Mouse (Mus musculus) heart, embryonic 14.5 days (tissue): ENCODE data around the gene Tns1. TPM values are rescaled to one million over a fixed set of nuclear protein-coding genes. Genes with fewer than 3 reads are reported as not detected.

ENCODE experiments used
- ATAC-seq: fragments of 200-750 bp; cut with Nextera tagmentation; 2 replicates; pipeline ENCODE4 v1.8.0; 2017; ENCODE audit warnings: low read depth, moderate TSS enrichment; ENCODE audit not compliant: insufficient number of reproducible peaks, insufficient read depth, low FRiP score
- H3K27ac ChIP-seq, 2 experiments: fragments of 200-500 bp in 1 of 2; fragments of 300-500 bp in 1 of 2; sonication (generic) in 1 of 2; replicated peaks in 1 of 2; 2 replicates each; pipeline ENCODE4 v1.5.1; 2012 to 2014; ENCODE audit warnings: low read depth in 2 of 2, low read length in 2 of 2, control low read depth in 1 of 2, mild to moderate bottlenecking in 1 of 2, mixed read lengths in 1 of 2; ENCODE audit not compliant: control insufficient read depth in 1 of 2, insufficient read depth in 1 of 2
- H3K27me3 ChIP-seq: fragments of 300-500 bp; sonication (generic); 2 replicates; pipeline ENCODE4 v1.6.1; 2014; ENCODE audit warnings: mild to moderate bottlenecking, low read length, control low read depth; ENCODE audit not compliant: control insufficient read depth, insufficient read depth
- H3K36me3 ChIP-seq: fragments of 300-500 bp; sonication (generic); 2 replicates; pipeline ENCODE4 v1.6.1; 2014; ENCODE audit warnings: mild to moderate bottlenecking, control low read depth, low read length, mixed read lengths; ENCODE audit not compliant: control insufficient read depth, insufficient read depth
- H3K4me1 ChIP-seq, 2 experiments: fragments of 200-500 bp in 1 of 2; fragments of 300-500 bp in 1 of 2; sonication (generic) in 1 of 2; 2 replicates each; pipeline ENCODE4 v1.6.1; 2012 to 2014; ENCODE audit warnings: low read length in 2 of 2, control low read depth in 1 of 2, mixed read lengths in 1 of 2; ENCODE audit not compliant: control insufficient read depth in 2 of 2, insufficient read depth in 2 of 2
- H3K4me2 ChIP-seq: fragments of 300-500 bp; sonication (generic); 2 replicates; pipeline ENCODE4 v1.6.1; 2014; ENCODE audit warnings: mild to moderate bottlenecking, low read length
- H3K4me3 ChIP-seq, 2 experiments: fragments of 200-500 bp in 1 of 2; fragments of 300-500 bp in 1 of 2; sonication (generic) in 1 of 2; 2 replicates each; pipeline ENCODE4 v1.5.1; 2012 to 2014; ENCODE audit warnings: low read length in 2 of 2, mild to moderate bottlenecking in 2 of 2, control low read depth in 1 of 2, low read depth in 1 of 2, moderate library complexity in 1 of 2; ENCODE audit not compliant: control insufficient read depth in 1 of 2, insufficient read depth in 1 of 2
- H3K9ac ChIP-seq: fragments of 300-500 bp; sonication (generic); 2 replicates; pipeline ENCODE4 v1.6.1; 2014; ENCODE audit warnings: mild to moderate bottlenecking, low read length
- H3K9me3 ChIP-seq: fragments of 300-500 bp; sonication (generic); 2 replicates; pipeline ENCODE4 v1.6.1; 2016; ENCODE audit warnings: low read length, control low read depth; ENCODE audit not compliant: control insufficient read depth
- WGBS: fragments of 180-500 bp; shearing (Covaris S2); extraction: QIAGEN DNeasy Blood & Tissue Kit; methylation state at CpG from one replicate; pipeline ENCODE4 v1.1.7; 2014; 5-methylcytosine and 5-hydroxymethylcytosine counted together
- polyA plus RNA-seq: library from polyadenylated mRNA; unstranded; fragments of >200 nt; fragmentation: Nextera tagmentation; extraction: Ambion mirVana; gene quantifications from 2 replicates; pipeline ENCODE4 v1.2.1, GENCODE M21; 2014

Gene Tns1
- polyA plus RNA-seq, 1 experiment from 2014 or later = 125 TPM

DNA sequence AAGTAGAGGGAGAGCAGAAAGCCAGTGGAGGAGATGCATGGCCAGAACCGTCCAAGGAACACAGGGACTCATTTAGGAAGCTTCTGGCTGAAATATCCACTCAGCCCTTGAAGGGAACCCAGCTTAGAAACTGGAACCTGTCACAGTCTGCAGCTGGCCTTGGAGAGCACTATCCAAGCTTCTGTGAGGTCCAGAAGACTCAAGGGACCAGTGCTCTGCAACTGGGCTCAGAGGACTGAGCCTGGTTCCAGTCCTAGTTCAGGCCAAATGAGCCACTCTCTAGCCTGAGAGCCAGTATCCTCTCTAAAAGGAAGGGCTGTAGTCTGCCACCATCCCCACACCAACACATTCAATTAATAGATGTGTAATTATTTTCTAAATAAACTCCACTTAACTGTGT lies 35.7 kb downstream of the Tns1 start:
- H3K4me1 ChIP-seq = peaks cover 29 to 36% of the 10 kb centered on the region in 2 experiments
- H3K9me3 ChIP-seq = no peaks in the 10 kb centered on the region
- H3K4me2 ChIP-seq = no peak overlapping the region
- no peak overlapping the region for H3K9ac ChIP-seq
- H3K27ac ChIP-seq = no peak overlapping the region
- no peaks in the 10 kb centered on the region for H3K36me3 ChIP-seq
- no peaks in the 10 kb centered on the region for H3K27me3 ChIP-seq
- no peak for ATAC-seq
- no peak overlapping the region for H3K4me3 ChIP-seq
- WGBS = 88% methylated on average over 1 of the region's 1 CpGs

DNA sequence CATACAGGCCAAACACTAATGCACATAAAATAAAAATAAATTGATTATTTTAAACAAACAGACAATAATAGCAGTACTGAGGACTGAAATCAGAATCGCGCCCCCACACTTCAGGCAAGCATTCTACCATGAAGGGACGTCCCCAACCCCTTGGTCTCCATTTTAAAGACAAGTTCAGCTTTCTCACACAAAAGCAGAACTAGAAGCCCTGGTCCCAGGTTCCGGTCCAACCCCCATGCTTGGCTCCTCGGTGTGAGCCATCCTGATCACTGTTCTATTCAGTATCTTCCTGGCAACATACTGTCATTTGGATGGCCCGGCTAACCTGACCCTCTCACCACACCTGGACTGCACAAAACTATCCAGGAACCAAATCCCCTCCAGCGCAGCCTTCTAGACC lies 38.7 kb downstream of the Tns1 start:
- H3K27ac ChIP-seq = no peak overlapping the region
- no peak overlapping the region for H3K4me3 ChIP-seq
- no peak overlapping the region for H3K4me2 ChIP-seq
- ATAC-seq = no peak
- H3K4me1 ChIP-seq = peaks cover 36 to 43% of the 10 kb centered on the region in 2 experiments
- WGBS = 90% methylated on average over 7 of the region's 7 CpGs
- no peaks in the 10 kb centered on the region for H3K36me3 ChIP-seq
- H3K9ac ChIP-seq = no peak overlapping the region; the same call in 1 of the 2 replicates
- no peaks in the 10 kb centered on the region for H3K9me3 ChIP-seq
- no peaks in the 10 kb centered on the region for H3K27me3 ChIP-seq

DNA sequence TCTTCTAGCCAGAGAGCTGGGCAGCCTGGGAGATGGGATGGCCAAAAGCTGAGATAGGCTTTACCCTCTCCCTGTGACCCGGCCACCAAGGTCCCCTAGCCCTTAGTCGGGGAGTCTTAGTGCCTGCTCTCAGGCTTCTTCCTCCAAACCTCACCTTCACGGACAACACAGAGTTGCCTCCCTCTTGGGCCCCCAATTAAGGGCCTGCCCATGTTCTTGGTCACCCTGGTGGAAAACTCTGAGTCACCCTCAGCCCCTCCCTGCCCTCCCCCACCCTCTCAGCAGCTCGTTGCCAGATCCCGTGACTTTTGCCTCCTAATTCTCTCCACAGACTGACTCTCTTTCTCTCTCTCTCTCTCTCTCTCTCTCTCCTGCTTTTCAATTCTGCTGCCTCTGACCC lies 39.5 kb downstream of the Tns1 start:
- no peaks in the 10 kb centered on the region for H3K36me3 ChIP-seq
- H3K9me3 ChIP-seq = no peaks in the 10 kb centered on the region
- WGBS = 46% methylated on average over 5 of the region's 5 CpGs
- H3K4me2 ChIP-seq = no peak overlapping the region
- H3K9ac ChIP-seq = no peak overlapping the region
- H3K27me3 ChIP-seq = no peaks in the 10 kb centered on the region
- H3K4me1 ChIP-seq = peaks cover 33 to 42% of the 10 kb centered on the region in 2 experiments
- no peak for ATAC-seq
- H3K4me3 ChIP-seq = no peak overlapping the region
- peak overlapping the region; percentile 18 to 67; a peak in 1 of 4 replicates for H3K27ac ChIP-seq

DNA sequence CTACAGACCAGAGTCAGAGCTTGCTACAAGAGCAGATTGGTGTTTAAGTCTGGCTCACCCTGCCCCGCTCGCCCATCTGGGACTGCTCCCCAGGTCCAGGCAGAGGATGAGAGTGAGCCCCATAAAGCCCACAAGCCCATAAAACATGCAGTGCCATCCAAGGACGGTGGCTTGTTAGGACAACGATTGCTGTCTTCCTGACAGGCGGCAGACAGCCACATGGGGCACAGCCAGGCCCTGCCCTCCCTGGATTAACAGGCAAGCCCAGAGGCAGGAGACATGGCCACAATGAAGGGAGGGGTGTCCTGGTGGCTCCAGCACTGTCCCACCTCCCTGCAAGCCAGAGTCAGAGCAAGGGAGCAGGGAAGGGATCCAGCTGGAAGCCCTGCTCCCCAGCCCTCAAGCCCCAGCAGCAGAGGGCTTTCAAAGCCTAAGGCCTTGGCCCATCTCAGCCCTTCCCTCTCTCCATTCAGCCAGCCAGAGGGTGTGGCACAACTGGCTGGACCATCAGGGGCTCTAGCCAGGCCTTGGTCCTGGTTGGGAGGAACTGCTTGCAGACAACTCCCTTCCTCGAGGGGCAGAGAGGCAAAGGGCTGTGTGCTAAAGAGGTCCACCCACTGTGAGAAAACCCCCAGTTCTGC lies 40.1 kb downstream of the Tns1 start:
- no peaks in the 10 kb centered on the region for H3K36me3 ChIP-seq
- no peak overlapping the region for H3K4me3 ChIP-seq
- no peaks in the 10 kb centered on the region for H3K9me3 ChIP-seq
- ATAC-seq = no peak
- H3K9ac ChIP-seq = no peak overlapping the region
- H3K4me2 ChIP-seq = no peak overlapping the region
- 64% methylated on average over 6 of the region's 6 CpGs for WGBS
- H3K4me1 ChIP-seq = peaks cover 33 to 42% of the 10 kb centered on the region in 2 experiments
- H3K27me3 ChIP-seq = no peaks in the 10 kb centered on the region
- H3K27ac ChIP-seq = peak overlapping the region; percentile 18 to 67; a peak in 3 of 4 replicates

DNA sequence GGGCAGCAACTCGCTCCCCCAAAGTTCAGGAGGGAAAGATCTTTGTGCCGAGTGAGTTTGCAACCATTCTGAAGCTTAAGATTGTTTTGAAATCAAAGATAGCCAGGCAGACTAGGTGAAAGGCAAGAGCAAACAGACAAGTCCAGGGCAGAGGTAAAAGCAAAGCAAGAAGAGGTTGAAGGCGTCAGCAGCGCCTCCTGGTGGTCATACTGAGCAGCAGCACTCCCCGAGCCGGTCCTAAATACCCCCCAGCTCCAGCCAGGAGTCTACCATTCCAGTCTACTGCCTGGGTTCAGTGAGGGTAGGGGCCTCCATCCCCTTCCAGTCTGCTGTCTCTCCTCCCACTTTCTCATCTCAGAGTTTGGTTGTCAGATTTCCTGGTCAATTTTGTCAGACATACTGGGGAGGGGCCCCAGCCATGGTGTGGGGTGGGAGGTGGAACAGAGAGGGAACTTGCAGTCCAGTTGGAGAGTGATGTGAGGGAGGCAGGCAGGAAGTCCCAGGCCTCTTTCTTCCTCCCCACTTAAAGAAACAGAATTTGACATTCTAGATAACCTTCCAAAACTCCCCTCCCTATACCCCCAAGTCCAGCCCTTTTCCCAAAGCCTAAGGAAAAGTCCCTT lies 41.3 kb downstream of the Tns1 start:
- no peak for ATAC-seq
- no peak overlapping the region for H3K9ac ChIP-seq

DNA sequence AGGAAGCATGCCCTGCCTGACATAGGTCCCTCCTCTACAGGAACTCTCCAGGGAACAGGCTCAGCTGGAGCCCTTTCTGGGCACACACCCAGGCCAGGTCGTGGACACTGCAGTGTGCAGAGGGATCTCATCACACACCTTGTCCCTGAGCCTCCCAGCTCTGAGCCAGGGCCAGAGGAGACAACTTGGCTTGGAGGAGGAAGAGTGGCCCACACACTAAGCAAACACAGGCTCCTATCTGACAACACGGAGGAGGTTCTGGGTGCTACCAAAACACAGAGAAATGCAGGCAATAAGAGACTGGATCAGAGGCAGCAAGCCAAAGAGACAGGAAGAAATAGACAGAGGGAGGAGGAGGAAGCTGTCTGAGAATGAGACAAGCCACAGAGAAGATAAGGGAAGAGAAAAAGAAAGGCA lies 42.7 kb downstream of the Tns1 start:
- H3K27me3 ChIP-seq = no peaks in the 10 kb centered on the region
- no peak for ATAC-seq
- H3K27ac ChIP-seq = peak overlapping the region; percentile 56 to 67
- peaks cover 33 to 44% of the 10 kb centered on the region in 2 experiments for H3K4me1 ChIP-seq
- H3K4me3 ChIP-seq = no peak overlapping the region
- 24% methylated on average over 2 of the region's 2 CpGs for WGBS
- no peaks in the 10 kb centered on the region for H3K36me3 ChIP-seq
- H3K9me3 ChIP-seq = no peaks in the 10 kb centered on the region
- H3K4me2 ChIP-seq = no peak overlapping the region
- 0 out of 2 replicates have a peak overlapping the region, but pooled peaks have one; percentile 16 for H3K9ac ChIP-seq

More for the DNA sequence above, 41.3 kb downstream of the Tns1 start:
- no peaks in the 10 kb centered on the region for H3K27me3 ChIP-seq
- no peaks in the 10 kb centered on the region for H3K36me3 ChIP-seq
- peaks cover 33 to 42% of the 10 kb centered on the region in 2 experiments for H3K4me1 ChIP-seq
- peak overlapping the region; percentile 35 to 67 for H3K27ac ChIP-seq
- no peaks in the 10 kb centered on the region for H3K9me3 ChIP-seq
- 13% methylated on average over 6 of the region's 6 CpGs for WGBS
- H3K4me2 ChIP-seq = 0 out of 2 replicates have a peak overlapping the region, but pooled peaks have one; percentile 12
- H3K4me3 ChIP-seq = no peak overlapping the region

DNA sequence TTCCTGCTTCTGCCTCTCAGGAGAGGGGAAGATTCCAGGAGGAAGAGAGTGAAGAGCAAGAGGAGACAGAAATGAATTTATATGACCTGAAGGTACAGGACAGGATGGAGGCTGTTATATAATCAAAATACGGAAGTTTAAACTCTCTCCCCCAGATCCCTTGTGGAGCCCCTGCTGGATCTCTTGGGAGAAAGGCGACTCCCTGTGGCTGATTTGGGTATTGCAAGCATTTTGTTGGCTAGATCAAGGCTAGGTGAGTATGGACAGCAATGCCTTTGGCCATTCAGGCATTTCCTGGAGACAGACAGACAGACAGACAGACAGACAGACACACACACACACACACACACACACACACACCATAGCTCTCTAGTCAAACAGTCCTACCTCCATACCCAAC lies 46.9 kb downstream of the Tns1 start:
- 0 out of 2 replicates have a peak overlapping the region, but pooled peaks have one; percentile 40 for H3K9ac ChIP-seq

More for the DNA sequence above, 46.9 kb downstream of the Tns1 start:
- Histone ChIP-seq H3K4me2 (no peak overlapping the region), H3K27ac (no peak overlapping the region), H3K4me1 (peaks cover 13% of the 10 kb centered on the region in 2 experiments), H3K27me3 (no peaks in the 10 kb centered on the region), H3K4me3 (no peak overlapping the region), H3K9me3 (no peaks in the 10 kb centered on the region), H3K36me3 (no peaks in the 10 kb centered on the region)
- no peak for ATAC-seq
- 4% methylated on average over 2 of the region's 2 CpGs for WGBS
